Mouse (Mus musculus) midbrain, embryonic 10.5 days (tissue): ENCODE data around the gene Gm13275. TPM values are rescaled to one million over a fixed set of nuclear protein-coding genes. Genes with fewer than 3 reads are reported as not detected.
A peak's percentile ranks its signal among the peaks of the same experiment; 100 is the strongest.
"Not testable (repeated sequence)": the region's sequence is repeated elsewhere in the genome, so short reads cannot be mapped to it uniquely, and the experiment has no call there.

Experiments
- DNase-seq: peaks from one replicate; pipeline ENCODE4 v3.0.0-alpha.2; 2017; ENCODE audit warnings: low spot score
- H3K27ac ChIP-seq: fragments of 300-500 bp; sonication (generic); replicated peaks from 2 replicates; pipeline ENCODE4 v1.5.1; 2016; ENCODE audit warnings: mild to moderate bottlenecking
- H3K27me3 ChIP-seq: fragments of 300-500 bp; sonication (generic); 2 replicates; pipeline ENCODE4 v1.6.1; 2016; ENCODE audit warnings: low read depth, mild to moderate bottlenecking; ENCODE audit not compliant: poor library complexity, severe bottlenecking
- H3K36me3 ChIP-seq: fragments of 300-500 bp; sonication (generic); 2 replicates; pipeline ENCODE4 v1.6.1; 2016; ENCODE audit warnings: mild to moderate bottlenecking, moderate library complexity
- H3K4me1 ChIP-seq: fragments of 300-500 bp; sonication (generic); 2 replicates; pipeline ENCODE4 v1.6.1; 2016
- H3K4me3 ChIP-seq: fragments of 300-500 bp; sonication (generic); 2 replicates; pipeline ENCODE4 v1.5.1; 2016; ENCODE audit warnings: mild to moderate bottlenecking, moderate library complexity
- H3K9me3 ChIP-seq: fragments of 300-500 bp; sonication (generic); replicated peaks from 2 replicates; pipeline ENCODE4 v1.6.1; 2016; ENCODE audit warnings: mild to moderate bottlenecking
- WGBS: fragments of 180-500 bp; shearing (Covaris S2); methylation state at CpG from one replicate; pipeline ENCODE4 v1.1.7; 2016; 5-methylcytosine and 5-hydroxymethylcytosine counted together
- polyA plus RNA-seq: library from polyadenylated mRNA; unstranded; fragments of >200 nt; fragmentation: Nextera tagmentation; extraction: Ambion mirVana; gene quantifications from 2 replicates; pipeline ENCODE4 v1.2.1, GENCODE M21; 2016

The Gm13275 gene
- 0.34 TPM in 1 of 2 replicates, not detected in the other for polyA plus RNA-seq

DNA sequence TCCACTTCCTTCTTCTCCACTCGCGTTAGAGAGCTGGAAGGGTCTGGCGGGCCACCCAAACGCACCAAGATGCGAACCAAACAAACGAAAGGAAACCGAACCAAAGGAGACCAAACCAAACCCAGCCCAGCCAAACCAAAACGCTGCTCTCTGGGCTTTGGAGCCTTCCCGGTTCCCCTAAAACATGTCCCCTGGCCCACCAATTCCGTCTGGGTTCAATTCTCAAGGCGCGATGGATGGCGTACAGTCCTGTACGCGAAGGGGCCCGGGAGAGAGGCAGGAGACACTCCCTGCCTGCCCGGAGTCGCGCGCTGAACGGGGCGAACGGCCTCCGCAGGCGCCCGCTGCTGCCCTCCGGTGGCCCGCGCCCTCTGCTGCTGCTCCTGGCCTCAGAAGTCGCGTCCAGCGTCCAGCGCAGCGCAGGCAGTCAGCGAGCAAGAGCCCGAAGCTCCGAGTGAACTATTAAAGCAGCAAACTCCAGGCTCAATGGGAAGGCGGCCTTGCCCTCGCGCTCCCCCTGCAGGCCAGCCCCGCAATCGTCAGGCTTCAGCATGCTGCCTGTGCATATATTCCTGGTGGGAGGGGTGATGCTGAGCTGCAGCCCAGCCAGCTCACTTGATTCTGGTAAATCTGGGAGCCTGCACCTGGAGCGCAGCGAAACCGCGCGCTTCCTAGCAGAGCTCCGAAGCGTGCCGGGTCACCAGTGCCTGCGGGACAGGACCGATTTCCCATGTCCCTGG is at the start of gene Gm13275:
Gene Gm13275 (plus strand): TSS at position 552 of the 740 bp plus-strand sequence.
- not testable (repeated sequence) for H3K4me1 ChIP-seq, H3K9me3 ChIP-seq

DNA sequence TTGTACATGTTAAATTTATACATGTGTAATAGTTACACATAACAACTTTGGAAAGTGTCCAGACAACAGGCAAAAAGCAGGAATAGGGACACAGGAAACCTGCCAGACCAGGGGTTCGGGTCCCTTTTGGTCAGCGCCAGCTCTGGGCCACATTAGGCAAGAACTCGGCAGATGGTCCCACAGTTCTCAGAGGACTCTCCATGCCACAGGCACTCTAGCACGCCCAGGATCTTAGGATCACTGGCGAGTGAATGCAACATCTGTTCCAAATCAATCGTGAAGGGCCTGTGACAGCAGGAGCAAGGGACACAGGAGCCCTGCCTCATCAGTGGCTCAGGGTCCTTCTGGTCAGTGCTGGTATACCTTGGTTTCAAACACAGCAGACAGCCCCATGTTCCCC is 44.4 kb upstream of the Gm13275 start:
- no peaks in the 10 kb centered on the region for H3K27me3 ChIP-seq
- H3K27ac ChIP-seq, result no peak overlapping the region
- WGBS, result 68% methylated on average over 6 of the region's 6 CpGs
- no peak overlapping the region for H3K4me3 ChIP-seq
- no peaks in the 10 kb centered on the region for H3K36me3 ChIP-seq
- H3K4me1 ChIP-seq, result peaks cover 8% of the 10 kb centered on the region
- no peak for DNase-seq
- no peaks in the 10 kb centered on the region for H3K9me3 ChIP-seq

More for the DNA sequence above, at the start of gene Gm13275:
- H3K36me3 ChIP-seq, H3K27me3 ChIP-seq, H3K27ac ChIP-seq, DNase-seq, H3K4me3 ChIP-seq: not testable (repeated sequence)
- 0% methylated on average over 19 of the region's 52 CpGs for WGBS

DNA sequence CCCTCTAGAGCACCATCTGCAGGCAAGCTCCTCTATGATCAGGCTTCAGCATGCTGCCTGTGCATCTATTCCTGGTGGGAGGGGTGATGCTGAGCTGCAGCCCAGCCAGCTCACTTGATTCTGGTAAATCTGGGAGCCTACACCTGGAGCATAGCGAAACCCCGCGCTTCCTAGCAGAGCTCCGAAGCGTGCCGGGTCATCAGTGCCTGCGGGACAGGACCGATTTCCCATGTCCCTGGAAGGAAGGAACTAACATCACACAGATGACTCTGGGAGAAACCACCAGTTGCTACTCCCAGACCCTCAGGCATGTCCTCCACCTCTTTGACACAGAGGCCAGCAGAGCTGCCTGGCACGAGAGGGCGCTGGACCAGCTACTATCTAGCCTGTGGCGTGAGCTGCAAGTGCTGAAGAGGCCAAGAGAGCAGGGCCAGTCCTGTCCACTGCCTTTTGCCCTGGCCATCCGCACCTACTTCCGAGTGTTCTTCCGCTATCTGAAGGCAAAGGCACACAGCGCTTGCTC is 39.4 kb upstream of the Gm13275 start, which contains the start of gene Gm13271:
Gene Gm13271 (plus strand): TSS at position 51 of the 523 bp plus-strand sequence.
- WGBS, result 70% methylated on average over 15 of the region's 15 CpGs
- H3K27ac ChIP-seq, H3K4me3 ChIP-seq, H3K36me3 ChIP-seq, H3K27me3 ChIP-seq, DNase-seq, H3K9me3 ChIP-seq: not testable (repeated sequence)
- H3K4me1 ChIP-seq, result peaks cover 11% of the 10 kb centered on the region

DNA sequence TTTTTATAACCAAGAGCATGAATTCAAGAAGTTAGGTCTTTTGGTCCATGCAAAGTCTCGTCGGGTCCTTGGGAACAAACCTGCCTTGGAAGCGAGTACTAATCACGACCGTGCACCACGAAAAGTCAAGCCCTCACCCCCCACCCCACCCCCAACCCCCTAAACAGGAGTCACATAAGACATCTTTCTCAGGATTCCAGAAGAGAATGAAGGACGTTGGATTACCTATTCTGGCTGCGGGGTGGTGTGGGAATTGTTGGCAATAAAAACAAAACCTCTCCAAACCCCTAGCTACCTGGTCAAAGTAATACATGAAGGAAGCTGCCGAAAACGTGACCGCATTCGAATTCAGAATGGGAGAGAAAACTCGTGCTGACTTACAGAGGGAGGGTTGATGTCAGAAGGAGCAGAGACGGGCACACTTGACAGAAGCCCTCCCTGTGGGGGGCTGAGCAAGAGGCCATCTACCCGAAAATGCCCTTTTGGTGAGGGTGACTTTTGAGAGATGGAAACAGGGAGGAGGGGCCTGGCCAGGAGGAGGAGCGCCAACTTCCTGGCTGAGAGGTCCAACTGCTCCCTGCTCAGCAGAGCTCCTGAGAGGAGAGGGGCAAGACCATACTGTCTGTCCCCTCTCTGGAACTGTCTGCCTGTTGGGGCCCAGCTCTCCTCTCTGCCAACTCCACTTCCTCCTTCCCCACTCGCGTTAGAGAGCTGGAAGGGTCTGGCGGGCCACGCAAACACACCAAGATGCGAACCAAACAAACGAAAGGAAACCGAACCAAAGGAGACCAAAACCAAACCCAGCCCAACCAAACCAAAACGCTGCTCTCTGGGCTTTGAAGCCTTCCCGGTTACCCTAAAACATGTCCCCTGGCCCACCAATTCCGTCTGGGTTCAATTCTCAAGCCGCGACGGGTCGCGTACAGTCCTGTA is 37.4 kb upstream of the Gm13275 start:
- peak; percentile 50 for DNase-seq
- 13% methylated on average over 29 of the region's 31 CpGs for WGBS

DNA sequence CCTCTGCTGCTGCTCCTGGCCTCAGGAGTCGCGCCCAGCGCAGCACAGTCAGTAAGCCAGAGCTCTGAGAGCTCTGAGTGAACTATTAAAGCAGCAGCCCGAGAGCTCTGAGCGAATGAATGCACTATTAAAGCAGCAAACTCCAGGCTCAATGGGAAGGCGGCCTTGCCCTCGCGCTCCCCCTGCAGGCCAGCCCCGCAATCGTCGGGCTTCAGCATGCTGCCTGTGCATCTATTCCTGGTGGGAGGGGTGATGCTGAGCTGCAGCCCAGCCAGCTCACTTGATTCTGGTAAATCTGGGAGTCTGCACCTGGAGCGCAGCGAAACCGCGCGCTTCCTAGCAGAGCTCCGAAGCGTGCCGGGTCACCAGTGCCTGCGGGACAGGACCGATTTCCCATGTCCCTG is 36.7 kb upstream of the Gm13275 start:
- DNase-seq, result peak; percentile 87
- H3K4me1 ChIP-seq, result peaks cover 14% of the 10 kb centered on the region
- under 1% methylated on average over 21 of the region's 21 CpGs for WGBS
- not testable (repeated sequence) for H3K27me3 ChIP-seq, H3K9me3 ChIP-seq, H3K36me3 ChIP-seq
- peak overlapping the region; percentile 63 for H3K4me3 ChIP-seq
- H3K27ac ChIP-seq, result peak overlapping the region; percentile 86

More for the DNA sequence above, 37.4 kb upstream of the Gm13275 start:
- not testable (repeated sequence) for H3K27me3 ChIP-seq, H3K9me3 ChIP-seq, H3K36me3 ChIP-seq
- Histone ChIP-seq H3K4me1 (peaks cover 13% of the 10 kb centered on the region), H3K4me3 (peak overlapping the region; percentile 63), H3K27ac (peak overlapping the region; percentile 86)

DNA sequence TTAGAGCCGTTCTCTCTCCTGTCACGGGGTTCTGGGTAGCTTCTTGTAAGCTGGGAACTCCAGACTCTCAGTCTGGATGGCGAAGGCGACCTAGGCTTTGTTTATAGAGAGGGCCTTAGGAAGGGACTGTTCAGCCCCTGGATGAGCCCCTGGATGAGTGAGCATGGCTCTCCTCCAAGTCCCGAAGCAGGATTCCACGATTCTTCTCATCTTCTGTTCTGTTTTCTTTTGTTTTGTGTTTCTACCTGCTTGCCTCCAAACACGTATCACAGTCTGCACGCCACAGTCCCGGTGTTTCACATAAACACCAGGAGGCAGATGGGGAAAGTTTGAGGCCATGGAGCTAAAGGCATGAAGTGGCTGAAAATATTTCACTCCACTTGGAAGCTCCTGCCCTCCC is 35.5 kb upstream of the Gm13275 start:
- WGBS, result 91% methylated on average over 9 of the region's 9 CpGs
- not testable (repeated sequence) for H3K36me3 ChIP-seq, H3K4me3 ChIP-seq, H3K27me3 ChIP-seq, H3K27ac ChIP-seq, H3K9me3 ChIP-seq, DNase-seq
- peaks cover 17% of the 10 kb centered on the region for H3K4me1 ChIP-seq

DNA sequence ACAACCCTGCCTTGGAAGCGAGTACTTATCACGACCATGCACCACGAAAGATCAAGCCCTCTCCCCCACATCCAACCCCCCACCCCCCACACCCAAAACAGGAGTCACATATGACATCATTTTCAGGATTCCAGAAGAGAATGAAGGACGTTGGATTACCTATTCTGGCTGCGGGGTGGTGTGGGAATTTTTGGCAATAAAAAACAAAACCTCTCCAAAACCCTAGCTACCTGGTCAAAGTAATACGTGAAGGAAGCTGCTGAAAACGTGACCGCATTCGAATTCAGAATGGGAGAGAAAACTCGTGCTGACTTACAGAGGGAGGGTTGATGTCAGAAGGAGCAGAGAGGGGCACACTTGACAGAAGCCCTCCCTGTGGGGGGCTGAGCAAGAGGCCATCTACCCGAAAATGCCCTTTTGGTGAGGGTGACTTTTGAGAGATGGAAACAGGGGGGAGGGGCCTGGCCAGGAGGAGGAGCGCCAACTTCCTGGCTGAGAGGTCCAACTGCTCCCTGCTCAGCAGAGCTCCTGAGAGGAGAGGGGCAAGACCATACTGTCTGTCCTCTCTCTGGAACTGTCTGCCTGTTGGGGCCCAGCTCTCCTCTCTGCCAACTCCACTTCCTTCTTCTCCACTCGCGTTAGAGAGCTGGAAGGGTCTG is 34.5 kb upstream of the Gm13275 start, which contains the start of gene Gm13283:
Gene Gm13283 (plus strand): TSS at position 510 of the 659 bp plus-strand sequence.
- not testable (repeated sequence) for DNase-seq, H3K9me3 ChIP-seq, H3K27ac ChIP-seq, H3K36me3 ChIP-seq, H3K27me3 ChIP-seq
- peaks cover 17% of the 10 kb centered on the region for H3K4me1 ChIP-seq
- H3K4me3 ChIP-seq, result peak within 1 kb of the TSS; percentile 44
- 25% methylated on average over 10 of the region's 14 CpGs for WGBS

DNA sequence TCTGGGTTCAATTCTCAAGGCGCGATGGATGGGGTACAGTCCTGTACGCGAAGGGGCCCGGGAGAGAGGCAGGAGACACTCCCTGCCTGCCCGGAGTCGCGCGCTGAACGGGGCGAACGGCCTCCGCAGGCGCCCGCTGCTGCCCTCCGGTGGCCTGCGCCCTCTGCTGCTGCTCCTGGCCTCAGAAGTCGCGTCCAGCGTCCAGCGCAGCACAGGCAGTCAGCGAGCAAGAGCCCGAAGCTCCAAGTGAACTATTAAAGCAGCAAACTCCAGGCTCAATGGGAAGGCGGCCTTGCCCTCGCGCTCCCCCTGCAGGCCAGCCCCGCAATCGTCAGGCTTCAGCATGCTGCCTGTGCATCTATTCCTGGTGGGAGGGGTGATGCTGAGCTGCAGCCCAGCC is 33.9 kb upstream of the Gm13275 start:
- H3K27ac ChIP-seq, H3K27me3 ChIP-seq, H3K9me3 ChIP-seq, H3K36me3 ChIP-seq: not testable (repeated sequence)
- peak; percentile 77 for DNase-seq
- under 1% methylated on average over 26 of the region's 28 CpGs for WGBS
- Histone ChIP-seq H3K4me1 (peaks cover 17% of the 10 kb centered on the region), H3K4me3 (peak overlapping the region; percentile 44)

DNA sequence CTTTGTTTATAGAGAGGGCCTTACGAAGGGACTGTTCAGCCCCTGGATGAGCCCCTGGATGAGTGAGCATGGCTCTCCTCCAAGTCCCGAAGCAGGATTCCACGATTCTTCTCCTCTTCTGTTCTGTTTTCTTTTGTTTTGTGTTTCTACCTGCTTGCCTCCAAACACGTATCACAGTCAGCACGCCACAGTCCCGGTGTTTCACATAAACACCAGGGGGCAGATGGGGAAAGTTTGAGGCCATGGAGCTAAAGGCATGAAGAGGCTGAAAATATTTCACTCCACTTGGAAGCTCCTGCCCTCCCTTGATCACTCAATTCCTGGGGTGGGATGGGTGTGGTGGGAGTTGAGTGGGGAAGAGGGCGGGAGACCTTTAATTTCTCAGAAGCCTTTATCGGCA is 32.5 kb upstream of the Gm13275 start:
- not testable (repeated sequence) for H3K4me3 ChIP-seq, DNase-seq, H3K9me3 ChIP-seq, H3K27ac ChIP-seq, H3K27me3 ChIP-seq, H3K36me3 ChIP-seq
- H3K4me1 ChIP-seq, result peaks cover 10% of the 10 kb centered on the region; the same call in 1 of the 2 replicates
- WGBS, result 66% methylated on average over 6 of the region's 8 CpGs

DNA sequence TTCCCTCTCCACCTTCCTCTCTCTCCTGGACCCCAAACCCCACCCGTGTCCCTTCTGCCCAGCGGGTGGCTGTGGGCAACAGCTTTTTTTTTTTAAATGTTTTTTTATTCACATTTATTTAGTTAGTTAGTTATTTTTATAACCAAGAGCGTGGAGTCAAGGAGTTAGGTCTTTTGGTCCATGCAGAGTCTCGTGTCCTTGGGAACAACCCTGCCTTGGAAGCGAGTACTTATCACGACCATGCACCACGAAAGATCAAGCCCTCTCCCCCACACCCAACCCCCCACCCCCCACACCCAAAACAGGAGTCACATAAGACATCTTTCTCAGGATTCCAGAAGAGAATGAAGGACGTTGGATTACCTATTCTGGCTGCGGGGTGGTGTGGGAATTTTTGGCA is 31.9 kb upstream of the Gm13275 start:
- H3K9me3 ChIP-seq, H3K36me3 ChIP-seq, H3K27me3 ChIP-seq, H3K4me3 ChIP-seq, DNase-seq, H3K27ac ChIP-seq: not testable (repeated sequence)
- peaks cover 10% of the 10 kb centered on the region; the same call in 1 of the 2 replicates for H3K4me1 ChIP-seq
- WGBS, result 55% methylated on average over 9 of the region's 9 CpGs

DNA sequence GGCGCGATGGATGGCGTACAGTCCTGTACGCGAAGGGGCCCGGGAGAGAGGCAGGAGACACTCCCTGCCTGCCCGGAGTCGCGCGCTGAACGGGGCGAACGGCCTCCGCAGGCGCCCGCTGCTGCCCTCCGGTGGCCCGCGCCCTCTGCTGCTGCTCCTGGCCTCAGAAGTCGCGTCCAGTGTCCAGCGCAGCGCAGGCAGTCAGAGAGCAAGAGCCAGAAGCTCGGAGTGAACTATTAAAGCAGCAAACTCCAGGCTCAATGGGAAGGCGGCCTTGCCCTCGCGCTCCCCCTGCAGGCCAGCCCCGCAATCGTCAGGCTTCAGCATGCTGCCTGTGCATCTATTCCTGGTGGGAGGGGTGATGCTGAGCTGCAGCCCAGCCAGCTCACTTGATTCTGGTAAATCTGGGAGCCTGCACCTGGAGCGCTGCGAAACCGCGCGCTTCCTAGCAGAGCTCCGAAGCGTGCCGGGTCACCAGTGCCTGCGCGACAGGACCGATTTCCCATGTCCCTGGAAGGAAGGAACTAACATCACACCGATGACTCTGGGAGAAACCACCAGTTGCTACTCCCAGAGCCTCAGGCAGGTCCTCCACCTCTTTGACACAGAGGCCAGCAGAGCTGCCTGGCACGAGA is 30.8 kb upstream of the Gm13275 start:
- DNase-seq, result peak; percentile 81
- not testable (repeated sequence) for H3K9me3 ChIP-seq, H3K27ac ChIP-seq, H3K27me3 ChIP-seq, H3K36me3 ChIP-seq
- H3K4me1 ChIP-seq, result peaks cover 10% of the 10 kb centered on the region; the same call in 1 of the 2 replicates
- H3K4me3 ChIP-seq, result peak overlapping the region; percentile 41
- 4% methylated on average over 30 of the region's 42 CpGs for WGBS

DNA sequence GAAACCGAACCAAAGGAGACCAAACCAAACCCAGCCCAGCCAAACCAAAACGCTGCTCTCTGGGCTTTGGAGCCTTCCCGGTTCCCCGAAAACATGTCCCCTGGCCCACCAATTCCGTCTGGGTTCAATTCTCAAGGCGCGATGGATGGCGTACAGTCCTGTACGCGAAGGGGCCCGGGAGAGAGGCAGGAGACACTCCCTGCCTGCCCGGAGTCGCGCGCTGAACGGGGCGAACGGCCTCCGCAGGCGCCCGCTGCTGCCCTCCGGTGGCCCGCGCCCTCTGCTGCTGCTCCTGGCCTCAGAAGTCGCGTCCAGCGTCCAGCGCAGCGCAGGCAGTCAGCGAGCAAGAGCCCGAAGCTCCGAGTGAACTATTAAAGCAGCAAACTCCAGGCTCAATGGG is 20.8 kb upstream of the Gm13275 start, which contains the start of gene Gm13290:
Gene Gm13290 (plus strand): TSS at position 301 of the 400 bp plus-strand sequence.
- WGBS, result no CpG with 5 or more reads among the region's 32 CpGs
- H3K27me3 ChIP-seq, DNase-seq, H3K4me3 ChIP-seq, H3K4me1 ChIP-seq, H3K27ac ChIP-seq, H3K9me3 ChIP-seq, H3K36me3 ChIP-seq: not testable (repeated sequence)
